Mouse (Mus musculus): ENCODE results near the gene Tpra1. TPM values are rescaled to one million over a fixed set of nuclear protein-coding genes. Genes with fewer than 3 reads are reported as not detected.

Gene Tpra1
- polyA plus RNA-seq, 1 experiment: not detected

- no peaks in the 10 kb centered on the region for H3K4me1 ChIP-seq (ENCODE audit: control insufficient read depth, insufficient read depth, low read length)
- TF ChIP-seq POLR2A (IDR thresholded peaks at IDR 0.05; ENCODE audit: insufficient read depth, low read depth, low read length) (no peak), CTCF (IDR thresholded peaks at IDR 0.05; ENCODE audit: insufficient read depth, low read depth, low read length) (no peak)
- no peak overlapping the region for H3K4me3 ChIP-seq (ENCODE audit: insufficient read depth, low read depth, low read length)
- no peak overlapping the region for H3K27ac ChIP-seq (ENCODE audit: insufficient read depth, low read depth, low read length)
- WGBS: 51% methylated on average over 5 of the region's 5 CpGs
These were observed 12.7 kb downstream of the Tpra1 start for GRCm38 (mm10) chr6:88914799-88915198.

GRCm38 (mm10) chr6:88915510-88915909, 13.5 kb downstream of the Tpra1 start:
- 53% methylated on average over 4 of the region's 4 CpGs for WGBS
- TF ChIP-seq POLR2A (IDR thresholded peaks at IDR 0.05; ENCODE audit: insufficient read depth, low read depth, low read length): no peak
- H3K4me1 ChIP-seq (ENCODE audit: control insufficient read depth, insufficient read depth, low read length): no peaks in the 10 kb centered on the region
- H3K27ac ChIP-seq (ENCODE audit: insufficient read depth, low read depth, low read length): no peak overlapping the region
- H3K4me3 ChIP-seq (ENCODE audit: insufficient read depth, low read depth, low read length): no peak overlapping the region

GRCm38 (mm10) chr6:88916153-88916552, 14.1 kb downstream of the Tpra1 start:
- TF ChIP-seq CTCF (IDR thresholded peaks at IDR 0.05; ENCODE audit: insufficient read depth, low read depth, low read length) (peak; percentile 38; the same call in 1 of the 2 replicates), POLR2A (IDR thresholded peaks at IDR 0.05; ENCODE audit: insufficient read depth, low read depth, low read length) (no peak)
- H3K4me1 ChIP-seq (ENCODE audit: control insufficient read depth, insufficient read depth, low read length): no peaks in the 10 kb centered on the region
- H3K27ac ChIP-seq (ENCODE audit: insufficient read depth, low read depth, low read length): no peak overlapping the region
- WGBS: 83% methylated on average over 1 of the region's 1 CpGs
- H3K4me3 ChIP-seq (ENCODE audit: insufficient read depth, low read depth, low read length): no peak overlapping the region

- WGBS: 91% methylated on average over 8 of the region's 8 CpGs
- H3K4me3 ChIP-seq (ENCODE audit: insufficient read depth, low read depth, low read length): no peak overlapping the region
- no peak overlapping the region for H3K27ac ChIP-seq (ENCODE audit: insufficient read depth, low read depth, low read length)
- TF ChIP-seq CTCF (IDR thresholded peaks at IDR 0.05; ENCODE audit: insufficient read depth, low read depth, low read length): no peak
- no peak for TF ChIP-seq POLR2A (IDR thresholded peaks at IDR 0.05; ENCODE audit: insufficient read depth, low read depth, low read length)
- H3K4me1 ChIP-seq (ENCODE audit: control insufficient read depth, insufficient read depth, low read length): peaks cover under 1% of the 10 kb centered on the region; the same call in 1 of the 2 replicates
These were observed 16.8 kb downstream of the Tpra1 start for GRCm38 (mm10) chr6:88918802-88919201.

DNA sequence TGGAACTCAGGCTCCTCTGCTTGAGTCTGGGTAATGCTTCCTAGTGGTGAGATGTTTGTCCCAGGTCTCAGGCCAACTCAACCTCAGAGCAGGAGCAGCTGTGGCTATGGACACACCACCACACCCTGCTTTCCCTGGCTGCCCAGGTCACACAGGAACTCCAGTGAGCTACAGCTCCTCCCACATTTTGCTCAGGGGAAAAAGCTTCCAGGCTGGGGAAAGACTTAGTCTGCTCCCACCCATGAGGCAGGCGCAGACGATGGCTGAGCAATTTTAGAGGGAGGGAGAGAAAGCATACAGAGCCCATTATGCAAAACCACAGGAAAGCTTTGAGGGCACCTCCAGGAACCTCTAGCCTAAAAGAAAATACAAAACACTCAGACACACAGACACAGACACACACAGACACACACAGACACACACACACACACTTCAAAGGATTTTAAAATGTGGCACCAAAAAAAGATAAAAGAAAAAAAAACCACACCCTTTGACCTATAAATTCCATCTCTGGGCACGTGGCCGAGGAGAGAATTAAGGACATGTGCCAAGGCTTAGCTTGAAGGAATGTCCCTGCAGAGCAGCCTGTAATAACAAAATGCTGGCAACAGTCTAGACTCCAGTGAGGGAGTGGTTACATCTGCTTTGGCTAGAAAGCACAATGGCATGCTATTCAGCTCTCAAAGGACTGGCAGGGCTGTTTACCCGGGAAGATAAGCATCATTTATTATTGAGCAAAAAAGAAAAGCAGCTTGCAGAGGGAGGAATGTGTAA, 22.6 kb downstream of the Tpra1 start:
- Histone ChIP-seq H3K4me1 (ENCODE audit: control insufficient read depth, insufficient read depth, low read length) (peaks cover 40% of the 10 kb centered on the region), H3K27ac (ENCODE audit: insufficient read depth, low read depth, low read length) (no peak overlapping the region), H3K4me3 (ENCODE audit: insufficient read depth, low read depth, low read length) (no peak overlapping the region)
- TF ChIP-seq POLR2A (IDR thresholded peaks at IDR 0.05; ENCODE audit: insufficient read depth, low read depth, low read length) (no peak), CTCF (IDR thresholded peaks at IDR 0.05; ENCODE audit: insufficient read depth, low read depth, low read length) (no peak)
- WGBS: 33% methylated on average over 5 of the region's 5 CpGs

DNA sequence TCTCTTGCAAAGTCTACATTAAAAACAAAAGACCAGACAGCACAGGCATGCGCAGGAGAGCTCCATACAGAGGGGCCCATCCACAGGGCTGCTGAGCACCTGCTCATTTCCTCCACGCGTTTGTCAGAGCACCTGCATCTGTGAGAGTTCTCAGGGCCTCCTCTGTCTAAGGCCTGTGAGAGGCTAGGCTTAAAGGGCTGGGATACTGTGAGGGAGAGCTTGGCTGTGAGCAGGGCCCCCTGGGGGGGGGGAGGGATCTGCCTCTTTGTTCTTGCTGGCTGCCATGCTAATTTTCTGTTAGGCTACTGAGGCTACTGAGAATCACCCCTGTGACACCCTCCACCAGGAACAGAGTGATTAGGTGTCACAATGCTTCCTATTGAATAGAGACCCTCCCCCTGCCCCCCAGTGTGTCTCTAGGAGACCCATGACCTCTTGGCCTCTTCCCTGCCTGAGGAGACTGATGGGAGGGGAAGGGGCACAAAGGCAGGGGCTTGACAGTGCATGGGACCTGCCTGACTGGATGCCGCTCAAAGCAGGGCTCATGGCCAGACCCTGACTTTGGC, 23.7 kb downstream of the Tpra1 start:
- TF ChIP-seq POLR2A (IDR thresholded peaks at IDR 0.05; ENCODE audit: insufficient read depth, low read depth, low read length): no peak
- no peak for TF ChIP-seq CTCF (IDR thresholded peaks at IDR 0.05; ENCODE audit: insufficient read depth, low read depth, low read length)
- WGBS: 48% methylated on average over 4 of the region's 4 CpGs

GRCm38 (mm10) chr6:88926870-88927269, 24.8 kb downstream of the Tpra1 start:
- H3K27ac ChIP-seq (ENCODE audit: insufficient read depth, low read depth, low read length): no peak overlapping the region
- peaks cover 59% of the 10 kb centered on the region for H3K4me1 ChIP-seq (ENCODE audit: control insufficient read depth, insufficient read depth, low read length)
- WGBS: 43% methylated on average over 3 of the region's 3 CpGs
- TF ChIP-seq CTCF (IDR thresholded peaks at IDR 0.05; ENCODE audit: insufficient read depth, low read depth, low read length) (no peak), POLR2A (IDR thresholded peaks at IDR 0.05; ENCODE audit: insufficient read depth, low read depth, low read length) (no peak)
- no peak overlapping the region for H3K4me3 ChIP-seq (ENCODE audit: insufficient read depth, low read depth, low read length)

More for the DNA sequence above, 23.7 kb downstream of the Tpra1 start:
- no peak overlapping the region for H3K4me3 ChIP-seq (ENCODE audit: insufficient read depth, low read depth, low read length)
- no peak overlapping the region for H3K27ac ChIP-seq (ENCODE audit: insufficient read depth, low read depth, low read length)
- peaks cover 49% of the 10 kb centered on the region for H3K4me1 ChIP-seq (ENCODE audit: control insufficient read depth, insufficient read depth, low read length)

GRCm38 (mm10) chr6:88927595-88927994, 25.5 kb downstream of the Tpra1 start:
- H3K4me1 ChIP-seq (ENCODE audit: control insufficient read depth, insufficient read depth, low read length): peaks cover 66% of the 10 kb centered on the region
- 9% methylated on average over 2 of the region's 2 CpGs for WGBS
- TF ChIP-seq POLR2A (IDR thresholded peaks at IDR 0.05; ENCODE audit: insufficient read depth, low read depth, low read length) (no peak), CTCF (IDR thresholded peaks at IDR 0.05; ENCODE audit: insufficient read depth, low read depth, low read length) (peak; percentile 90)
- H3K27ac ChIP-seq (ENCODE audit: insufficient read depth, low read depth, low read length): no peak overlapping the region
- no peak overlapping the region for H3K4me3 ChIP-seq (ENCODE audit: insufficient read depth, low read depth, low read length)

GRCm38 (mm10) chr6:88928026-88928425, 26.0 kb downstream of the Tpra1 start:
- TF ChIP-seq POLR2A (IDR thresholded peaks at IDR 0.05; ENCODE audit: insufficient read depth, low read depth, low read length) (no peak), CTCF (IDR thresholded peaks at IDR 0.05; ENCODE audit: insufficient read depth, low read depth, low read length) (no peak)
- Histone ChIP-seq H3K4me3 (ENCODE audit: insufficient read depth, low read depth, low read length) (no peak overlapping the region), H3K27ac (ENCODE audit: insufficient read depth, low read depth, low read length) (no peak overlapping the region), H3K4me1 (ENCODE audit: control insufficient read depth, insufficient read depth, low read length) (peaks cover 70% of the 10 kb centered on the region)
- 83% methylated on average over 1 of the region's 1 CpGs for WGBS
